Mouse (Mus musculus) lung, postnatal 10 days (tissue): ENCODE results near the gene Vmn1r155.
"Not testable (repeated sequence)": the region's sequence is repeated elsewhere in the genome, so short reads cannot be mapped to it uniquely, and the experiment has no call there.

Experiments used
- DNase-seq: peaks from one replicate; pipeline ENCODE4 v3.0.0; 2021

The Vmn1r155 gene

GRCm38 (mm10) chr7:22657718-22658117 lies at the start of gene Vmn1r155:
TSS of gene Vmn1r155 (plus strand) at chr7:22658018.
- not testable (repeated sequence) for DNase-seq

GRCm38 (mm10) chr7:22692217-22692616 lies 34.4 kb downstream of the Vmn1r155 start, which contains the start of gene Gm8693:
TSS of gene Gm8693 (minus strand) at chr7:22692317.
- DNase-seq: not testable (repeated sequence)
